Mouse (Mus musculus): Measurements from ENCODE around the gene Pptc7.
A peak's percentile ranks its signal among the peaks of the same experiment; 100 is the strongest.

GRCm38 (mm10) chr5:122305472-122305871, 21.3 kb downstream of the Pptc7 start:
- TF ChIP-seq CHD2 (IDR thresholded peaks at IDR 0.05; ENCODE audit: low read depth, low read length), result no peak
- TF ChIP-seq ZNF384 (IDR thresholded peaks at IDR 0.05; ENCODE audit: low read depth, low read length), result no peak
- 0 out of 2 replicates have a peak, but pooled peaks have one; percentile 29 for TF ChIP-seq MAFK (IDR thresholded peaks at IDR 0.05; ENCODE audit: insufficient read depth, low read depth, low read length)
- no peak for TF ChIP-seq ZC3H11A (IDR thresholded peaks at IDR 0.05; ENCODE audit: borderline replicate concordance, low read depth, low read length)
- TF ChIP-seq HCFC1 (IDR thresholded peaks at IDR 0.05; ENCODE audit: borderline replicate concordance, insufficient read depth, low read length), result no peak
